Mouse (Mus musculus) naive thymus-derived CD4-positive, alpha-beta T cell, adult 2 months (primary cell): Measurements from ENCODE around the gene Actb.

Experiments
- DNase-seq: peaks from one replicate; pipeline ENCODE4 v3.0.0-alpha.2; 2011; ENCODE audit warnings: low read depth

The Actb gene

GRCm38 (mm10) chr5:142922251-142922650 lies 15.7 kb upstream of the Actb start:
- peak; percentile 18 for DNase-seq

- DNase-seq: no peak
Measured at GRCm38 (mm10) chr5:142921074-142921459, 14.5 kb upstream of the Actb start.

GRCm38 (mm10) chr5:142920311-142921073 lies 13.9 kb upstream of the Actb start:
- DNase-seq: peak; percentile 92

GRCm38 (mm10) chr5:142917402-142917801 lies 10.8 kb upstream of the Actb start:
- DNase-seq: no peak

DNA sequence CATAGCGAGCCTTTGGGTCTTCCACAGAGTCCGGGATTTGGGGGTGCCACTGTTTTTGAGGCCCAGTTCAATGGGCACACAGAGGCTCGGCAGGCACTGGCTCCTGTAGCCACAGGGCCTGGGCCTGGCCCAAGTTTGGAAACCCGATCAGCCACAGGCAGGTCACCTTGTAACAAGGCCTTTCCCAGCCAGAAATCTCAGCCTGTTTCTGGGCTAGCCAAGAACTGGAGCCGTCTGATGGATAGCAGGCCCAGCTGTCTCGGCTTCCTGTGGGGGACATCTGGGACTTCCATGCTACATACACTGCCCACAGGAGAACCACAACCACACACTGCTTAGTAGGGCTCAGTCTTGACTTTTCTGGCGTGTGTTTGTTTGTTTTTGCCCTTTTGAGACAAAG lies 10.0 kb upstream of the Actb start:
- DNase-seq: no peak

DNA sequence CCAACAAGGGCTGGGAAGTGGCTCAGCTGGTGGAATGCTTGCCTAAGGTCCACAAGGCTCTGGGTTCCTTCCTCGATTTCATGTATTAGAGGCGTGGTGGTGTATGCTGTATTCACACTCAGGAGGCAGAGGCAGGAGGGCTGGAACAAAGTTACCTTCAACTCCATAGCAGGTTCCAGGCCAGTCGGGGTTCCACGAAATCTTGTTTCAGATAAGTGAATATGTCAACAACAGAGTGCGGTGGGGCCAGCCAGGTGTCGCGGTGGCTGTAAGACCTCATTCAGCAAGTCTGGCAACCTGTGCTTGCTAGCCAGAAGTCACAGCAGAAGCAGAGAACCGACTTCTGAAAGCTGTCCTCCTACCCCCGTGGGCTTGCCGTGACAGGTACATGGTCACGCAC lies 8.7 kb upstream of the Actb start:
- DNase-seq: no peak

DNA sequence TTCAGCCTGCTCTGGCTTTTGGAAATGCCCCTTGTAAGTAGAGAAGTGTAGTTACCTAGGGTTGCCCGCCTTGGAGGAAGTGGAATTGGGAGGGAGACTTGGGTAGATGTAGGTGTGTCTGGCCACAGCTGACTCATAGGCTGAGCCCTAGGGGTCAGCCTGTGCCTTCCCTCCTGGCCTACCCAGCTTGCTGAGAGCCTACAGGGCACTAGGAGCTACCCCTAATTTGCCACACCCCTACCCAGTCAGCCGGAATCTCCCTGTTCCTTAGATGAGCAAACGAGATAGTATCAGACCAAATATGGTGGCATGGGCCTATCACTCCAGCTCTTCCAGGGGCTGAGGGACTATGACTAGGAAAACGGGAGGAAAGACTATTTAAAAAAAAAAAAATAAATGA lies 6.2 kb upstream of the Actb start:
- DNase-seq: no peak

DNA sequence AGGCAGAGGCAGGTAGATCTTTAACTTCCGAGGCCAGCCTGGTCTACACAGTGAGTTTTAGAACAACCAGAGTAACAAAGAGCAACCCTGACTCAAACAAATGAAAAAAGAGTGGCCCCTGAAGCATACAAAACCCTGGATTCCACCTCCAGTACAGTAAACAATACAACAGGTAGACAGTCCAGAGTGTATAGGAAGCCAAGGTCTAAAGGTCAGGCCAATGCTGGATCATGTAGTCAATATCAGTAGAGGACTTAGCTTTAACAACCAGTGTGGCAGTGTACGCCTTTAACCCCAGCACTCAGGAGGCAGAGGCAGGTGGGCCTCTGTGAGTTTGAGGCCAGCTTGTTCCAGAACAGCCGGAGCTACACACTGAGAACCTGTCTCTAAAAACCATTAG lies 5.8 kb upstream of the Actb start:
- no peak for DNase-seq

GRCm38 (mm10) chr5:142911629-142912028 lies 5.1 kb upstream of the Actb start:
- DNase-seq: no peak

- DNase-seq: no peak
Measured at GRCm38 (mm10) chr5:142909576-142910278, 3.2 kb upstream of the Actb start.

GRCm38 (mm10) chr5:142908941-142909575 lies 2.5 kb upstream of the Actb start:
- peak; percentile 73 for DNase-seq

DNA sequence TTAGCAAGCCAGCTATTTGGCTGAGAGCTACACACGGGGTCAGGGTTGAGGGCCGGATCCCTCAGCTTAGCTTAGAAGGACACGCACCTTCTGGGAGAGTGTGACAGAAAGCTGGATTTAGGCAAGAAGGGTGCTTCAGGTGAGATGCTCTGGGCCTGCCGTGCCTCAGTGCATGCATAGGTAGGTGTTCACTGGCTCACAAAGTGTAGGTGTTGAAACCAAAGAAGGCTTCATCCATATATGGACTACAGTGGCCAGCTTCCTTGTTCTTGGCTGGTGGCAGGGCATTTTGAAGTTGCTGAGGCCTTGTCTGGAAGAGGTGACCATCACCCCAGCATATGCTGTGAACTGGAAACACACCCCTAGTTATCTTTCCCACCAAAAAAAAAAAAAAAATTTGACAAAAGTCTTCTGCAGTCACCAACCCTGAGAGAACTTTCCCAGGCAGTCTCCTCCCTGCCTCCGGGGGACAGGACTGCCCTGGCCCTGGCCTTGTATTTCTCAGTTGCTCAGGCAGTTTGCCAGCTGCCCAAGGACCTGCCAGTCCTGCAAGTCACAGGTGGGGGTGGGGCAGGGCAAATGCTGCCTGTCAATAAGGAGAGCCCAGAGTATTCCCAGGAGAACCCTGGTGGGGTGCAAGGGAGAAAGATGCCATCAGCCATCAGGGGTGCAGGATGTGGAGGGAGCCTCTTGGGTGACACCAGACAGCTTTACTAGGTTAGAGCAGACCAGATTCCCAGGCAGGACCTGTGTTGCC lies 1.4 kb upstream of the Actb start:
- DNase-seq: peak; percentile 47

- DNase-seq: no peak
Measured at GRCm38 (mm10) chr5:142907048-142907802, 671 bp upstream of the Actb start.

- peak; percentile 100 for DNase-seq
Measured at GRCm38 (mm10) chr5:142905725-142906531, 626 bp downstream of the Actb start.

- DNase-seq: no peak
Measured at GRCm38 (mm10) chr5:142905038-142905695, 1.4 kb downstream of the Actb start.

- DNase-seq: peak; percentile 72
Measured at GRCm38 (mm10) chr5:142904208-142905037, 2.1 kb downstream of the Actb start.

GRCm38 (mm10) chr5:142903470-142904207 lies 2.9 kb downstream of the Actb start:
- peak; percentile 81 for DNase-seq

DNA sequence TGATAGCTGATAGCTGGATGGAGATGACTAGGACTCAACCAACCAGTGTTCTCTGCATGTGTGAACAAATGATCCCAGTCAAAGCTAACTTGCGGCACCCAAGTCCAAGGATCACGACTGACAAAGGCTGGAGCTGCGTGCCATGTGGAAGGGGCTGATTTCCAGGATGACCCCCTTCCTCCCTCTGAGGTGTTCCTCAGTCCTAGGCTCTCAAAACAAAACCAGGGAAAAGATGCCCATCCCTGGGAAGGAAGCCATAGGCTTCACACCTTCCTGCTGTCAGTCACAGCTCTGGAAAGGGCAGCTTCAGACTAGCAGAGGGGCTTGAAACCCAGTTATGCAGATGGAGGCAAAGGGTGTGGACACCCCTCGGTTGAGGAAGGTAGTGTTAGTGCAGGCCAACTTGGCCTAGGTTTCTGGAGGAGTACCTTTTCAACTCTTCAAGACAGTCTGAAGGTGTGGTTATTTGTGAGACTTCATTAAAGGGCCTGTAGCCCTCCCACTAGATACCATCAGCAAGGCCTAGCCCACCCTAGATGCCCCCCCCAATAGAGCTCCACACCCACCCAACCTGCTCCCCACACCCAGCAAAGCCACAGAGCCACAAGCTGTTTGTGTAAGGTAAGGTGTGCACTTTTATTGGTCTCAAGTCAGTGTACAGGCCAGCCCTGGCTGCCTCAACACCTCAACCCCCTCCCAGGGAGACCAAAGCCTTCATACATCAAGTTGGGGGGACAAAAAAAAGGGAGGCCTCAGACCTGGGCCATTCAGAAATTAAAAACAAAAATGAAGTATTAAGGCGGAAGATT lies 3.8 kb downstream of the Actb start:
- peak; percentile 53 for DNase-seq
